Mouse (Mus musculus) liver, embryonic 14.5 days (tissue): ENCODE measurements around the gene Prkn. TPM values are rescaled to one million over a fixed set of nuclear protein-coding genes. Genes with fewer than 3 reads are reported as not detected.

Experiments
- ATAC-seq: fragments of 200-750 bp; cut with Nextera tagmentation; 2 replicates; pipeline ENCODE4 v1.8.0; 2017; ENCODE audit warnings: moderate number of reproducible peaks, mild to moderate bottlenecking, moderate library complexity; ENCODE audit not compliant: insufficient read depth
- DNase-seq, 3 experiments: peaks; one replicate each; pipeline ENCODE4 v3.0.0-alpha.2; 2012 to 2013; ENCODE audit warnings: low read depth in 3 of 3, low spot score in 3 of 3
- H3K27ac ChIP-seq: fragments of 300-500 bp; sonication (generic); 2 replicates; pipeline ENCODE4 v1.5.1; 2014; ENCODE audit warnings: moderate library complexity, mild to moderate bottlenecking, control low read depth, inconsistent platforms
- H3K27me3 ChIP-seq: fragments of 300-500 bp; sonication (generic); 2 replicates; pipeline ENCODE4 v1.6.1; 2014; ENCODE audit warnings: mild to moderate bottlenecking, low read length, moderate library complexity; ENCODE audit not compliant: control insufficient read depth, insufficient read depth
- H3K36me3 ChIP-seq: fragments of 300-500 bp; sonication (generic); replicated peaks from 2 replicates; pipeline ENCODE4 v1.6.1; 2014; ENCODE audit warnings: low read depth; ENCODE audit not compliant: control insufficient read depth, insufficient read depth
- H3K4me1 ChIP-seq, 2 experiments: fragments of 200-500 bp in 1 of 2; fragments of 300-500 bp in 1 of 2; sonication (generic) in 1 of 2; replicated peaks; 2 replicates each; pipeline ENCODE4 v1.6.1; 2012 to 2014; ENCODE audit warnings: antibody characterized with exemption in 1 of 2, inconsistent platforms in 1 of 2, low read length in 1 of 2; ENCODE audit not compliant: control insufficient read depth in 2 of 2, insufficient read depth in 2 of 2
- H3K4me2 ChIP-seq: fragments of 300-500 bp; sonication (generic); 2 replicates; pipeline ENCODE4 v1.6.1; 2014; ENCODE audit warnings: low read depth, mild to moderate bottlenecking, control low read depth, moderate library complexity
- H3K4me3 ChIP-seq, 2 experiments: fragments of 200-500 bp in 1 of 2; fragments of 300-500 bp in 1 of 2; sonication (generic) in 1 of 2; 2 replicates each; pipeline ENCODE4 v1.5.1; 2012 to 2014; ENCODE audit warnings: low read depth in 2 of 2, low read length in 2 of 2, mild to moderate bottlenecking in 2 of 2, control low read depth in 1 of 2, inconsistent platforms in 1 of 2, moderate library complexity in 1 of 2; ENCODE audit not compliant: insufficient read depth in 1 of 2
- H3K9ac ChIP-seq: fragments of 300-500 bp; sonication (generic); replicated peaks from 2 replicates; pipeline ENCODE4 v1.6.1; 2014; ENCODE audit warnings: mild to moderate bottlenecking, control low read depth, moderate library complexity
- H3K9me3 ChIP-seq: fragments of 300-500 bp; sonication (generic); 2 replicates; pipeline ENCODE4 v1.6.1; 2016; ENCODE audit warnings: low read length, mixed read lengths; ENCODE audit not compliant: control insufficient read depth
- CTCF ChIP-seq: IDR thresholded peaks from 2 replicates; pipeline ENCODE4 v1.5.1; 2016; ENCODE audit warnings: antibody characterized with exemption, low read depth, control low read depth
- EP300 ChIP-seq: IDR thresholded peaks from 2 replicates; pipeline ENCODE4 v1.6.1; 2016; ENCODE audit warnings: antibody characterized with exemption, low read depth
- WGBS: fragments of 180-500 bp; shearing (Covaris S2); extraction: QIAGEN DNeasy Blood & Tissue Kit; methylation state at CpG from one replicate; pipeline ENCODE4 v1.1.7; 2014; ENCODE audit not compliant: insufficient replicate concordance; 5-methylcytosine and 5-hydroxymethylcytosine counted together
- polyA plus RNA-seq, 2 experiments: library from polyadenylated mRNA; depleted of rRNA in 1 of 2; stranded (reverse) in 1 of 2; unstranded in 1 of 2; fragments of >200 nt; fragmentation: Nextera tagmentation in 1 of 2; extraction: Ambion mirVana in 1 of 2; gene quantifications; 2 replicates each; pipeline versions ENCODE4 v1.2.1 to v1.2.3; 2012 to 2014

The Prkn gene
- polyA plus RNA-seq, 2 experiments = 0.17 to 0.61 TPM

DNA sequence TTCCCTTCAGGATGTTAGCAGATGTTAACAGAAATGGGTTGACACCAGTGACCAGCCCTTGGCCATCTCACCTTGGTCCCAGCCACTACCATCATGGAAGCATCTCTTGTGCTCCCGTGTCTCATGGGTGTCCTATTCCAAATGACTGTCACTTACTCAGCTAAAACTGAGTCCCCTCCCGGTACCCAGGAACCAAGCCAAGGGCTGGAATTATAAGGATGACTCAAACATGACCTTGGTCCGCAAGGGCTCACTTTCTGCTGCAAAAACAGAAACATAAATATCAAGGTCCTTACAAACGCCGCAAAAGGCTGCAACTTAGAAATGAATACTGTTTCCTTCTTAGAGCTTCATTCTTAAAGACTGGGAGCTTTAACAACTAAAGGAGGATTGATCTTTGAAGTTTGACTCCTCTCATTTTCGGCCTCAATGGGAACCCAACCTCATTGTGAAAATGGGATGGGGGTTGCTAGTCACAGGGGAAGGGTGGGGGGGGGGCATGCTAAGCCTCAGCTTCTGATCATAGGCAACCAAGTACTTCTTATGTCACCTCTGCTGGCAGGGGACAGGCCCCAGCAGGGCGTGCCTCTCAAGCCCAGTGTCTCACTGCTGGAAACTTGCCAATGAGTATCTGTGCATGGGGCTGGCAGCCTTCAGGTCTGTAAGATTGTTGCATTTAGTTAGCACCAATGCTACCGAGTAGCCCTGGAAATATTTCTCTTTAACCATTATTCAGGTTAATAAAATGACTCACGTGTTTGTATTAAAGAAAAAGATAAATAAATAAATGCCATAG lies 1208.7 kb downstream of the Prkn start:
- WGBS = 53% methylated on average over 9 of the region's 9 CpGs
- Histone ChIP-seq H3K36me3 (no peaks in the 10 kb centered on the region), H3K9me3 (no peaks in the 10 kb centered on the region), H3K4me2 (no peak overlapping the region), H3K4me3 (no peak overlapping the region), H3K27me3 (peaks cover 2% of the 10 kb centered on the region; the same call in 1 of the 2 replicates), H3K27ac (no peak overlapping the region), H3K9ac (no peak overlapping the region), H3K4me1 (no peaks in the 10 kb centered on the region; a peak in 1 of 4 replicates)
- TF ChIP-seq EP300 (no peak), CTCF (no peak)
- ATAC-seq (no peak), DNase-seq (no peak)

DNA sequence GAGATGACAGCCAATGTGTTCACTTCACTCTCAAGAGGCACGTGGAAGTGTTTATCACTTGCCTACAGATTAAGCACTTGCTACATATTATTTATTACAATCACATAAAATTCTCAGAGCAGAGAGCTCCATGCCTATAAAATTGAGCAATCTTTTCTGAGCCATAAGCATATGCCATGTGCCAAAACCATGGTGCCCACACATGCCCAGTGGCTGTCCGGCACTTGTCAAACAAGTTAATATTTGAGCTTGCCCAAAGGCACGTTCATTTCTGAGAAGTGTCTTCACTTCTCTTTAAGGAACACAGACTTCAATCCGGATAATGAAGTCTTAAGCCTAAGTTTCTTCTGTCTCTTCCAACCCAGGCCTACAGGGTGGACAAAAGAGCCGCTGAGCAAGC lies 1210.1 kb downstream of the Prkn start:
- Histone ChIP-seq H3K27me3 (peaks cover 2% of the 10 kb centered on the region; the same call in 1 of the 2 replicates), H3K27ac (no peak overlapping the region), H3K4me3 (no peak overlapping the region), H3K9ac (no peak overlapping the region), H3K4me1 (no peaks in the 10 kb centered on the region; a peak in 1 of 4 replicates), H3K36me3 (no peaks in the 10 kb centered on the region), H3K4me2 (no peak overlapping the region), H3K9me3 (no peaks in the 10 kb centered on the region)
- TF ChIP-seq EP300 (no peak), CTCF (no peak)
- WGBS = 67% methylated on average over 5 of the region's 5 CpGs
- DNase-seq (no peak), ATAC-seq (no peak)

DNA sequence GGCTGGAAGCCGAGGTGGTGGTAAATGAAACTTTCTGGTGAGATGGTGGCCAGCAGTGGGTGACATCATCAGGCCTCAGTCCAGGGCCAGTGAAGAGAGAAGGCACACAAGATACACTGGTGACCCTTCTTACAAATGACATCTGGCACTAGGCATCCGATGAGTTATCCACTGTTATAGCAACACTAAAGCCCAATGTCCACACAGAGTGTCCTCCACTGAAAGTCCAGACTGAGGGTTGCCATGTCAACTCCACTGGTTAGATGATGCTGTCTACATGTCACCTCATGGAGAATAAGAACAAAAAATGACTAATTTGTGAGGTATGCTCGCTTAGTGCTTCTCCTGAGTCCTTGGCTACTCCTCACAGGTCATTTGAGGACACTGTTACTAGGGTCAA lies 1210.8 kb downstream of the Prkn start:
- Histone ChIP-seq H3K4me1 (no peaks in the 10 kb centered on the region; a peak in 1 of 4 replicates), H3K4me2 (no peak overlapping the region), H3K27me3 (no peaks in the 10 kb centered on the region), H3K36me3 (no peaks in the 10 kb centered on the region), H3K9me3 (peaks cover 2% of the 10 kb centered on the region), H3K9ac (no peak overlapping the region), H3K27ac (no peak overlapping the region), H3K4me3 (no peak overlapping the region)
- no peak for DNase-seq
- no peak for TF ChIP-seq EP300
- TF ChIP-seq CTCF = no peak
- 80% methylated on average over 3 of the region's 3 CpGs for WGBS
- ATAC-seq = no peak

DNA sequence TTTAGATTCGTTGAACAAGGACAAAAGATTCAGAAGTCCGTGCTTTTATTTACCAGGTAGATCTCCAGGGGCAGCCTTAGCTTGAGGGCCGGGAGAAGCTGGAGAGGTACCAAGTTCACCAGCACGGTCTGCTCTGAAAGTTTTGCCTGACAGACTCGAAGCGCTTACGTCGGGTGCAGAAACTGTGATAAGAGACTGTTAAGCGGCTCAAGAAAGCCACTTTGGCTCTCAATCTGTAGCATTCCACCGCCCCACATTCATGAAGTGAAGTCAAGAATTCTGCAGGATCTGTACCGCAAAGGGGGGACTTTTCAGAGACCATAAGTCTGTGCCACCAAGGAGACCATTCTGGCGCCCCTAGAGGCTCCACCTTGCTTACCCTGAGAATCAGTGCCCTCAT lies 1212.5 kb downstream of the Prkn start:
- 71% methylated on average over 12 of the region's 12 CpGs for WGBS
- Histone ChIP-seq H3K9ac (no peak overlapping the region), H3K4me3 (no peak overlapping the region), H3K27me3 (no peaks in the 10 kb centered on the region), H3K9me3 (peaks cover 3% of the 10 kb centered on the region), H3K36me3 (no peaks in the 10 kb centered on the region), H3K27ac (no peak overlapping the region), H3K4me1 (no peaks in the 10 kb centered on the region; a peak in 1 of 4 replicates), H3K4me2 (no peak overlapping the region)
- ATAC-seq (no peak), DNase-seq (no peak)
- no peak for TF ChIP-seq EP300
- TF ChIP-seq CTCF = no peak

DNA sequence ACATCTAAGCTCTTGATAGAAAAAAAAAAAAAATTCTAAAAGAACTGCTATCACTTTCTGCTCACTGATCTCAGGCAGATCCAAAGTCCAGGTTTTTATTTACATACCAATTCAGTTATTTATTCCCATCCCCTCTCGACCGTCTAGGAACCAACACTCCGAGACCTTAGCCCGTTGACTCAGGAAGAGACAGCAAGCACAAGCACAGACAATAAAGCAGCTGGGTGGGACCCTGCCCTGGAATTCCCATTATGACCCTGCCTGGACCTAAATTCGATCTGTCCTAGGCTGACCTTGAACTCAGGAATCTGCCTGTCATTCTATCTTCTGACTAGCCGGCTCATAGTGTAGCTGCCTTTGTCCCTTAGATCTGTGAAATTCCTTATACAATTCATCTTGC lies 1218.9 kb downstream of the Prkn start:
- no peaks in the 10 kb centered on the region for H3K4me1 ChIP-seq
- no peak overlapping the region for H3K9ac ChIP-seq
- H3K27ac ChIP-seq = no peak overlapping the region
- TF ChIP-seq CTCF (no peak), EP300 (no peak)
- no peak for ATAC-seq
- H3K4me2 ChIP-seq = no peak overlapping the region
- no peaks in the 10 kb centered on the region; the same call in 1 of the 2 replicates for H3K27me3 ChIP-seq
- DNase-seq = no peak
- peaks cover 3% of the 10 kb centered on the region for H3K9me3 ChIP-seq
- no peak overlapping the region for H3K4me3 ChIP-seq
- H3K36me3 ChIP-seq = no peaks in the 10 kb centered on the region
- 65% methylated on average over 6 of the region's 6 CpGs for WGBS
